In genomic region chr17:35189186-35189585, GRCm38 (mm10) we compare ENCODE assay signal across 1 mouse cellular context.
A peak's percentile ranks its signal among the peaks of the same experiment; 100 is the strongest.
TF ChIP-seq lines count a peak whose summit lies in the region.

No protein-coding gene starts in this region.

TF ChIP-seq in MEL, 35 proteins besides CTCF, POLR2A, EP300 and RAD21 (continued from another document):
- TF ChIP-seq NRF1 (IDR thresholded peaks at IDR 0.05; ENCODE audit: insufficient read depth, low read depth, low read length, poor library complexity, severe bottlenecking) (no peak), JUND (IDR thresholded peaks at IDR 0.05; ENCODE audit: low read depth, low read length) (no peak), SMC3 (IDR thresholded peaks at IDR 0.05; ENCODE audit: low read depth, low read length) (no peak), SIN3A (IDR thresholded peaks at IDR 0.05; ENCODE audit: low read length) (peak; percentile 46; the same call in 1 of the 2 replicates), ETS1 (IDR thresholded peaks at IDR 0.05; ENCODE audit: low read depth, low read length) (peak; percentile 39; the same call in 1 of the 2 replicates), ELF1 (IDR thresholded peaks at IDR 0.05; ENCODE audit: low read depth, low read length) (peak; percentile 60; the same call in 1 of the 2 replicates)
